Mouse (Mus musculus): Measurements from ENCODE around the gene Maml2.

The Maml2 gene

DNA sequence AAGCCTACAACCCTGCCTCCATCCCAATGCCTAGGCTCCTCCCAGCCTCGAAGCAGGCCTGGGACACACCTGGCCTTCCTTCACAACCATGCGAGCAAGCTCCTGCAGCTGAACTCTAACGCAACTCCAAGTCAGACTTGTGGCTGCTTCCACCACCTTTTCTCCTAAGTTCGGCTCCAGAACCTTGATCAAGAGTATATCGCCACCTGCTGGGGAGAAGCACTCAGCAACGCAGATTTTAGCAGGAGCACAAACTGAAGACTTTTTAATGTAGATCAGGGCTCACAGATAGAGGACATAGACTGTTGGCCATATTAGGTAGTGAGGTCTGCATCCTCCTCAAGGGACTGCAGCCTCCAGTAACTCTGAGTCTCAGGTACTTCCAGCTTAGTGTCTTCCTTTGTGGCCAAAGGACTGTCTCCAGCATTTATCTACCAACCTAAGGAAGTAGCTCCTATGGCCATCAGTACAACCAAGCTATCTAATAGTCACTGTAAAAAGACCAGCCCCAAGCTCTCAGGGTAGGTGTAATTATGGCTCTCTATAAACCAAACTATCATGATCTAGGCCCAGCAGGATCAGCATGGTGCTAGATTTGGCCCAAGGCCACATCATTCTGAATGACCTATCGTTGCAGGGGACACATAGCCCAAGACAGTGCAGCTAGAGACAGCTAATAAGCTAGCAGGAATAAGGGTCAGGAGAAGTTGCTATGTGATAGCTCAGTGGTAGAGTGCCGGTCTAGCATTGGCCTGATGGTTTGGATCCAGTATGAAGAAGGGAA is 418.8 kb downstream of the Maml2 start:
- DNase-seq (ENCODE audit: low spot score in 2 of 2), result peak; percentile 36 to 86

DNA sequence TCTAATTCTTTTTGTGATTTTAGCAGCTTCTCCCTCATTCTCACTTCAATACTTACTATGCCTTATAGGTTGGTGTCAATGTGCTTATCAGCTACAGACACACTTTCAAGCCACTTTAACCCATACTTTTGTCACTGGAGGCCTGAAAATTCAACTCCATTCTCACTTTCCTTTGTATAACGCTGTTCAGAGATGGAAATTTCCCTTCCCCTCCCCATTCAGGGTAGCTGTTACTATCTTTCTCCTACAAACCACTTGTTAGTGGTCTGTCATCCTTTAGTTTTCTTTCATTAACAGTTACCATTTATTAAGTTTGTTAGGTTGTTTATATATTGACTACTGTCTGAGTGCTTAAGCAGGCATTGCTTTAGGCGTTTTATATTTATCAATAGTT is 450.6 kb downstream of the Maml2 start, which contains the start of gene Mtmr2:
TSS of gene Mtmr2 (plus strand) at position 7 of the 394 bp plus-strand sequence.
- no peak for DNase-seq (ENCODE audit: low spot score in 2 of 2)

- DNase-seq (ENCODE audit: low spot score in 2 of 2), result peak; percentile 78 to 95
Observed at GRCm38 (mm10) chr9:13748798-13749674, 451.3 kb downstream of the Maml2 start.

DNA sequence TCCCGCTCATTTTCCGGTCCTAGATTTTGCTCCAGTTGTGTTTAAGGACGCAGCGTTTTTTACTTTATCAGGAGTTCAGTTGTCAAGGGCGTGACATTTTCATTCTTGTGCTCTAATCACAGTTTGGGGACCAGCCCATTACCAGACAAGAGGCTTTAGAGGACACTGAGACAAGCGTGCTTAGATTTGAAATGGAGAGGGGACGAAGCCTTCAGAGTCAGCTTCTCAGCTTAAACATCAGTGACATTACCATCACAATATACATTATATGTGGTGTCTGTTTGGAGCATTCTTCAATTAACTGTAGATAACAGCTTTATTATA is 451.9 kb downstream of the Maml2 start:
- DNase-seq (ENCODE audit: low spot score in 2 of 2), result no peak

DNA sequence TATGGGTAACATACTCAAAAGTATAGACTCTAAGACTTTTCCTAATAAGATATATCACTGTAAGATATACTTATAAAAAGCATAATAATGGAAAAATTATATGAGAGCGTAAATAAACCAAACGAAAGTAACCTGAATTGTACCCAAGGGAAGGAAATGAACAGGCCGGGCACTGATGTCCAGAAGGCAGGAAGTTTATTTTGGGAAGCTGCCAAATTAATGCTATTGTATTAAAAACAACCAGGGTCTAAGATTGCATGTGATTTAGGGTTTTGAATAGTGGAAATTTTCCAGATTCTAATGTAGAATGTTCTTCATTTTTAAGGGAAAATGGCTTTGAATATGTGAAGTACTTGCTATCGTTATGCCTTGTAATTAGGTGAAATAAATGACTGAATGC is 454.8 kb downstream of the Maml2 start:
- DNase-seq (ENCODE audit: low spot score in 2 of 2), result no peak

All from left cerebral cortex, adult 9 months (tissue).